Mouse (Mus musculus) hindbrain, embryonic 15.5 days (tissue): ENCODE measurements around the gene Maip1. TPM values are rescaled to one million over a fixed set of nuclear protein-coding genes. Genes with fewer than 3 reads are reported as not detected.

Experiments used
- ATAC-seq: fragments of 200-750 bp; cut with Nextera tagmentation; 2 replicates; pipeline ENCODE4 v1.8.0; 2017; ENCODE audit warnings: low read depth, moderate number of reproducible peaks, moderate TSS enrichment; ENCODE audit not compliant: low FRiP score
- H3K27ac ChIP-seq: fragments of 300-500 bp; sonication (generic); replicated peaks from 2 replicates; pipeline ENCODE4 v1.5.1; 2015; ENCODE audit warnings: mild to moderate bottlenecking, inconsistent platforms
- H3K27me3 ChIP-seq: fragments of 300-500 bp; sonication (generic); 2 replicates; pipeline ENCODE4 v1.6.1; 2015; ENCODE audit warnings: control low read depth, inconsistent platforms
- H3K36me3 ChIP-seq: fragments of 300-500 bp; sonication (generic); 2 replicates; pipeline ENCODE4 v1.6.1; 2015; ENCODE audit warnings: control low read depth, inconsistent platforms
- H3K4me1 ChIP-seq: fragments of 300-500 bp; sonication (generic); replicated peaks from 2 replicates; pipeline ENCODE4 v1.6.1; 2015; ENCODE audit warnings: control low read depth, inconsistent platforms
- H3K4me2 ChIP-seq: fragments of 300-500 bp; sonication (generic); 2 replicates; pipeline ENCODE4 v1.6.1; 2015; ENCODE audit warnings: moderate library complexity, mild to moderate bottlenecking, inconsistent platforms
- H3K4me3 ChIP-seq: fragments of 300-500 bp; sonication (generic); 2 replicates; pipeline ENCODE4 v1.5.1; 2015; ENCODE audit warnings: mild to moderate bottlenecking, inconsistent platforms
- H3K9ac ChIP-seq: fragments of 300-500 bp; sonication (generic); 2 replicates; pipeline ENCODE4 v1.6.1; 2015; ENCODE audit warnings: inconsistent platforms
- H3K9me3 ChIP-seq: fragments of 300-500 bp; sonication (generic); 2 replicates; pipeline ENCODE4 v1.6.1; 2016; ENCODE audit warnings: control low read depth, inconsistent platforms
- WGBS: fragments of 180-500 bp; shearing (Covaris S2); methylation state at CpG from one replicate; pipeline ENCODE4 v1.1.7; 2015; 5-methylcytosine and 5-hydroxymethylcytosine counted together
- polyA plus RNA-seq: library from polyadenylated mRNA; unstranded; fragments of >200 nt; fragmentation: Nextera tagmentation; extraction: Ambion mirVana; gene quantifications from 2 replicates; pipeline ENCODE4 v1.2.1, GENCODE M21; 2015

Maip1 gene
- 15.7 and 16.0 TPM in 2 replicates for polyA plus RNA-seq

DNA sequence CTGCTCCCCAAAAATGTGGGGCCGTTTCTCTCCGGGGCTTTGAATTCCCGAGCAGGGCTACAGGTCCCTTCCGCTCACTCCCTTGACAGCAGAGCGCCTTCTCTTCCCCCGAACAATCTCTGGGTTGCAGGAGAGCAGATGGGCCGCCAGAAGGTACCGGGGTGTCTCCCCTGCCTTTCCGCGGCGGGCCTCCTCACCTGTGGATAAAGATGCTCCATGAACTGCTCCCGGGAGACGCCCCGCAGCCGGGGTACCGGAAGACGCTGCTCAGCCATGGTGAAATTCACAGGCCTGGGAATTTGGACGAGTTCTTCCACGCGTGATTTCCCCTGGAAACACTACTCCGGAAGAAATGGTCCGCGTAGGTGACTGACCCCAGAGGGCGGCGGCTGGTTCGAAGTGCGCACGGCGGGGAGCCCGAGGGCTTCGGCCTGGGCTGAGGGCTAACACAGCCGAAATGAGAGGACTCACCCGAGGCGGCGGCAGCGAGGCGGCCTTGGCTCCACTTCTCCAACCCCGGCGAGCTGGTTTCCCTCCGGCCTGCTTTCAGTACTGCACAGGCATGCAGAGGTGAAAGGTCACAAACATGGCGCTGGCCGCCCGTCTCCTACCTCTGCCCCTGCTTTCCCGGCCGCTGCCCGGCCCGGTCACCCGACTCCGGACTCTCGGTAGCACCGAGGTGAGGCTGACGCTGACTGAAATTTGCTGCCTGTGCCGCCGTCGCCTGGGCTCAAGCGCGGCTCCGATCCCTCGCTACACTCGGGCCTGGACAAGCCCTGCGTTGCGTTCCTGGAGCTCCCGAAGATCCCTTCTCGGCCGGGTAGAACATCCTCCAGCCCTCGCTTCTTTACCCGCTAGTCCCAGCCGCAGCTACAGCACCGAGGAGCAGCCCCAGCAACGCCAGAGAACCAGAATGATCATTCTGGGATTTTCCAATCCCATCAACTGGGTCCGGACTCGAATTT is at the start of gene Maip1, which contains the start of gene Tyw5:
Gene Maip1 (plus strand): TSS at position 142 of the 965 bp plus-strand sequence.
Gene Tyw5 (minus strand): TSS at position 915 of the 965 bp plus-strand sequence.
- Histone ChIP-seq H3K27ac (peak within 1 kb of the TSS; percentile 88), H3K27me3 (no peaks in the 10 kb centered on the region), H3K9me3 (no peaks in the 10 kb centered on the region), H3K4me2 (peak within 1 kb of the TSS; percentile 93), H3K9ac (peak within 1 kb of the TSS; percentile 87), H3K4me3 (peak within 1 kb of the TSS; percentile 84), H3K4me1 (peaks cover 37% of the 10 kb centered on the region), H3K36me3 (0 out of 2 replicates have a peak, but pooled peaks cover 2% of the 10 kb centered on the region)
- WGBS, result under 1% methylated on average over 72 of the region's 72 CpGs
- ATAC-seq, result peak; percentile 94

GRCm38 (mm10) chr1:57358546-57358945 is 47.6 kb upstream of the Maip1 start:
- 71% methylated on average over 5 of the region's 5 CpGs for WGBS
- Histone ChIP-seq H3K4me3 (no peak overlapping the region), H3K4me1 (no peaks in the 10 kb centered on the region), H3K4me2 (no peak overlapping the region), H3K9ac (no peak overlapping the region), H3K9me3 (no peaks in the 10 kb centered on the region), H3K27ac (no peak overlapping the region), H3K27me3 (no peaks in the 10 kb centered on the region), H3K36me3 (no peaks in the 10 kb centered on the region)
- no peak for ATAC-seq

GRCm38 (mm10) chr1:57367446-57367845 is 38.7 kb upstream of the Maip1 start:
- no peak for ATAC-seq
- H3K36me3 ChIP-seq, result no peaks in the 10 kb centered on the region
- no peaks in the 10 kb centered on the region for H3K9me3 ChIP-seq
- H3K9ac ChIP-seq, result no peak overlapping the region
- no peak overlapping the region for H3K27ac ChIP-seq
- H3K4me1 ChIP-seq, result no peaks in the 10 kb centered on the region
- no peak overlapping the region for H3K4me2 ChIP-seq
- H3K27me3 ChIP-seq, result no peaks in the 10 kb centered on the region
- H3K4me3 ChIP-seq, result no peak overlapping the region
- WGBS, result 93% methylated on average over 3 of the region's 3 CpGs

DNA sequence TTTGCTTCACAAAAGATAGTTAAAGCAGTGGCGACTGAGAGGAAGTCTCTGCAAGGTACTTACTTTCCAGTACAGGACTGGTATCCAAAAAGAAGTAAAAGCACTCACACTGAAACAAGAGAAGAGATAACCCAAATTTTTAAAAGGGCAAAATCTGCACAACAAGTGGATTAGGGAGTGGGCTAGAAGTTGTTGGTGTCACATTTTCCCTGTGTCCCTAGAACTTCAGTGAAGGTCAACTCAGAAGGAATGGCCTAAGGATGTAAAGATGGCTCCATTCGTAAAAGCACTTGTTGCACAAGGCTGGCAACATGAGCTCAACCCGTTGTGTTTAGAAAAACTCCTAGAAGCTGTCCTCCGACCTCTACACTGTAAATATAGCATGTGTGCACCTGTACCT is 37.0 kb upstream of the Maip1 start:
- Histone ChIP-seq H3K4me3 (no peak overlapping the region), H3K9me3 (no peaks in the 10 kb centered on the region), H3K27me3 (no peaks in the 10 kb centered on the region), H3K27ac (no peak overlapping the region), H3K4me2 (no peak overlapping the region), H3K4me1 (no peaks in the 10 kb centered on the region), H3K36me3 (no peaks in the 10 kb centered on the region), H3K9ac (no peak overlapping the region)
- no peak for ATAC-seq
- 90% methylated on average over 4 of the region's 4 CpGs for WGBS

DNA sequence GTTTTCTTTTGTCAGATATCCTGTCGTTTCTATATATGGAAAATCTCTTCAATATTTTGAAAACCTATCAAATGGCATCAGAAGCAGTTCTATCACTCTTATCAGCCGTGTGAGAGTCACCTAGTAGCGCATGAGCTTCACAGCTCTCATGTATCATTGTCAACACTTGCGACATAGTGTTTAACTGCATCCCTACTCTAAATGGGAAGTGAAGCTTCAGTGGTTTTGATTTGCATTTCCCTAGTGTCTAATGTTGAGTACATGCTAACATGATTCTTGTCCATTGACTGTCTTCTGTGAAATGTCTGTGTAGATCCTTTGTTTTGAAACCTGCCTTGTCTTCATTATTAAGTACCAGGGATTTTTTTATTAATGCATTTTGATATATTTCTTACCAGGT is 35.7 kb upstream of the Maip1 start:
- WGBS, result 80% methylated on average over 4 of the region's 4 CpGs
- ATAC-seq, result no peak

GRCm38 (mm10) chr1:57375276-57375675 is 30.9 kb upstream of the Maip1 start:
- Histone ChIP-seq H3K4me3 (no peak overlapping the region), H3K4me1 (peaks cover 18% of the 10 kb centered on the region), H3K9me3 (no peaks in the 10 kb centered on the region), H3K4me2 (no peak overlapping the region), H3K27ac (no peak overlapping the region), H3K9ac (no peak overlapping the region), H3K36me3 (no peaks in the 10 kb centered on the region), H3K27me3 (no peaks in the 10 kb centered on the region)
- WGBS, result 98% methylated on average over 2 of the region's 2 CpGs
- no peak for ATAC-seq

More for the DNA sequence above, 35.7 kb upstream of the Maip1 start:
- Histone ChIP-seq H3K4me2 (no peak overlapping the region), H3K9ac (no peak overlapping the region), H3K27ac (no peak overlapping the region), H3K4me1 (no peaks in the 10 kb centered on the region), H3K4me3 (no peak overlapping the region), H3K27me3 (no peaks in the 10 kb centered on the region), H3K36me3 (no peaks in the 10 kb centered on the region), H3K9me3 (no peaks in the 10 kb centered on the region)

DNA sequence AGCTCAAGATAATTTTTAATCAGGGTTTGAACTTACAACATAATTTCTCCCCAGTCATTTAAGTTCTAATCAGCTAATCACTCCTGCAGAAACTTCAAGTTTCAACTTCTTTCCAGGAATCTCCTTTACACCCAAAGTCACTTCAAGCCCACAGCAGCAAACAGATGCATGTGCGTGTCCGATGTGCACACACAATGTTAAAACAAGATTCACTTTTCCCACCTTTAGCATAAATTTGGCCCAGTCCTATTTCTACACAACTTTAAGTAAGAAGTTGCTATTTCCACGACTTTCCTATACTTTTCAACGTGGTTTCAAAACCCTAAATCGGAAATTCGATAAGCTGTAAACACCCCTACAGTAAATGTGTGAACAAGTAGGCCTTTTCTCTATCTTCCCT is 29.3 kb upstream of the Maip1 start:
- Histone ChIP-seq H3K4me3 (peak overlapping the region; percentile 68), H3K27ac (no peak overlapping the region), H3K27me3 (no peaks in the 10 kb centered on the region), H3K9me3 (no peaks in the 10 kb centered on the region), H3K36me3 (no peaks in the 10 kb centered on the region), H3K4me1 (peaks cover 18% of the 10 kb centered on the region), H3K4me2 (peak overlapping the region; percentile 70), H3K9ac (no peak overlapping the region)
- no peak for ATAC-seq
- WGBS, result 71% methylated on average over 6 of the region's 6 CpGs

- H3K9me3 ChIP-seq, result no peaks in the 10 kb centered on the region
- H3K27ac ChIP-seq, result peak within 1 kb of the TSS; percentile 88
- peak within 1 kb of the TSS; percentile 70 for H3K4me2 ChIP-seq
- H3K36me3 ChIP-seq, result no peaks in the 10 kb centered on the region
- under 1% methylated on average over 81 of the region's 81 CpGs for WGBS
- H3K4me1 ChIP-seq, result peaks cover 18% of the 10 kb centered on the region
- H3K27me3 ChIP-seq, result no peaks in the 10 kb centered on the region
- H3K9ac ChIP-seq, result peak within 1 kb of the TSS; percentile 83
- peak; percentile 98 for ATAC-seq
- peak within 1 kb of the TSS; percentile 68 for H3K4me3 ChIP-seq
Measured at GRCm38 (mm10) chr1:57377376-57378341, 28.5 kb upstream of the Maip1 start, which contains the start of gene 1700066M21Rik. TSS of gene 1700066M21Rik (plus strand) at chr1:57377620.

- Histone ChIP-seq H3K27ac (no peak overlapping the region), H3K4me1 (no peaks in the 10 kb centered on the region), H3K4me2 (no peak overlapping the region), H3K27me3 (no peaks in the 10 kb centered on the region), H3K9ac (no peak overlapping the region), H3K9me3 (no peaks in the 10 kb centered on the region), H3K4me3 (no peak overlapping the region), H3K36me3 (peaks cover 16% of the 10 kb centered on the region)
- ATAC-seq, result no peak
Measured at GRCm38 (mm10) chr1:57386519-57386918, 19.6 kb upstream of the Maip1 start.

DNA sequence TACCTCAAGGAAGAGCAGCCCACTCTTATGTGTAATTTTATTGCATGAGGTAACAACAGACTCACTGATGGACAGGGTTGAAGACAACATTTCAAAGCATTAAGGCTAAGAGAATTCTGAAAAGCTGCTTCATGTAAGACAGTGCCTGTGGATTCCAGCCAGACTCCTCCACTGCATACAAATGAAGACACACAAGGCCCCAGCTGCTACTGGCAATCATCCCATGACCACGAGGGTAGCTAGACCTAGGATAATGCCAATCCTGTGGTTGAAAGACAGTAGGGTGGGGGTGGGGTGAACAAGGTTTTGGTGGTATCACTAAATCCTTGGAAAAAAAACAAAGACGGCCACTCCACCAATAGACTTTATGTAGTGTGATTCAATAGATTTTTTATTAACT is 18.3 kb upstream of the Maip1 start:
- Histone ChIP-seq H3K36me3 (peaks cover 17% of the 10 kb centered on the region), H3K4me3 (no peak overlapping the region), H3K27ac (no peak overlapping the region), H3K4me1 (no peaks in the 10 kb centered on the region), H3K4me2 (no peak overlapping the region), H3K9ac (no peak overlapping the region), H3K9me3 (no peaks in the 10 kb centered on the region), H3K27me3 (no peaks in the 10 kb centered on the region)
- WGBS, result 32% methylated on average over 2 of the region's 2 CpGs
- peak; percentile 93 for ATAC-seq

- Histone ChIP-seq H3K4me1 (no peaks in the 10 kb centered on the region), H3K36me3 (peaks cover 20% of the 10 kb centered on the region), H3K9ac (no peak overlapping the region), H3K27me3 (no peaks in the 10 kb centered on the region), H3K4me3 (no peak overlapping the region), H3K4me2 (no peak overlapping the region), H3K27ac (0 out of 2 replicates have a peak overlapping the region, but pooled peaks have one; percentile 10), H3K9me3 (no peaks in the 10 kb centered on the region)
- ATAC-seq, result no peak
- 75% methylated on average over 8 of the region's 8 CpGs for WGBS
Measured at GRCm38 (mm10) chr1:57388402-57389155, 17.5 kb upstream of the Maip1 start.
